In genomic region chr9:116976575-116977408, GRCm38 (mm10) we compare ENCODE assay signal across 11 mouse cellular contexts.
DNase-seq lines count a peak whose midpoint lies in the region; ATAC-seq and TF ChIP-seq lines count a peak whose summit lies in the region.
"Had no signal": no experiment of that assay in that cellular context is flagged by ENCODE, and none has a peak within 500 bp of the region (broad histone marks: within the 10 kb centered on the region; RNA-seq: fewer than 3 reads in every experiment).

No protein-coding gene starts in this region.

- TF ChIP-seq CTCF in hindbrain, postnatal 0 days (IDR thresholded peaks at IDR 0.05; ENCODE audit: low read depth): peak; percentile 28; the same call in 1 of the 2 replicates

- H3K27me3 ChIP-seq in hindbrain, postnatal 0 days (ENCODE audit: insufficient read depth, low read length): no peaks in the 10 kb centered on the region
- no peaks in the 10 kb centered on the region for H3K27me3 ChIP-seq in hindbrain, embryonic 16.5 days (replicated peaks; ENCODE audit: control insufficient read depth, insufficient read depth, low read length)
- no peaks in the 10 kb centered on the region for H3K27me3 ChIP-seq in midbrain, embryonic 10.5 days (ENCODE audit: low read depth, poor library complexity, severe bottlenecking)

- H3K4me1 ChIP-seq in hindbrain, postnatal 0 days (ENCODE audit: insufficient read depth, low read length): no peaks in the 10 kb centered on the region
- no peaks in the 10 kb centered on the region; the same call in 1 of the 2 replicates for H3K4me1 ChIP-seq in hindbrain, embryonic 16.5 days (ENCODE audit: control insufficient read depth, insufficient read depth, low read depth, low read length)
- H3K4me1 ChIP-seq in midbrain, embryonic 10.5 days: no peaks in the 10 kb centered on the region

- H3K9me3 ChIP-seq in hindbrain, postnatal 0 days (ENCODE audit: low read length): no peaks in the 10 kb centered on the region
- H3K9me3 ChIP-seq in hindbrain, embryonic 16.5 days (ENCODE audit: control insufficient read depth, low read length): no peaks in the 10 kb centered on the region
- no peaks in the 10 kb centered on the region for H3K9me3 ChIP-seq in midbrain, embryonic 10.5 days (replicated peaks)

- DNase-seq in hindbrain, postnatal 0 days (ENCODE audit: low spot score): no peak
- DNase-seq in right cerebral cortex, postnatal 10 days (ENCODE audit: low spot score in 2 of 2): peak; percentile 57 to 58
- no peak for DNase-seq in right cerebral cortex, adult 18-20 months
- peak; percentile 34 to 45 for DNase-seq in layer of hippocampus, postnatal 10 days (ENCODE audit: low spot score in 2 of 2)
- no peak for DNase-seq in cerebellum, postnatal 14 days
- DNase-seq in retina, embryonic 14.5 days (ENCODE audit: low spot score): no peak
- DNase-seq in midbrain, embryonic 10.5 days (ENCODE audit: low spot score): no peak
- DNase-seq: adrenal gland, adult 2 months; cerebellum, postnatal 10 days had no signal

- no peaks in the 10 kb centered on the region for H3K36me3 ChIP-seq in hindbrain, postnatal 0 days (ENCODE audit: insufficient read depth, low read length)
- no peaks in the 10 kb centered on the region for H3K36me3 ChIP-seq in hindbrain, embryonic 16.5 days (ENCODE audit: control insufficient read depth, insufficient read depth, low read length)
- H3K36me3 ChIP-seq in midbrain, embryonic 10.5 days: no peaks in the 10 kb centered on the region

- H3K4me3 ChIP-seq in hindbrain, postnatal 0 days (ENCODE audit: low read length): no peak overlapping the region
- no peak overlapping the region for H3K4me3 ChIP-seq in hindbrain, embryonic 16.5 days (ENCODE audit: low read length)
- no peak overlapping the region for H3K4me3 ChIP-seq in midbrain, embryonic 10.5 days

- whole genome bisulfite sequencing in hindbrain, postnatal 0 days: 82% methylated on average over 21 of the region's 21 CpGs
- WGBS in hindbrain, embryonic 16.5 days: 86% methylated on average over 21 of the region's 21 CpGs
- 90% methylated on average over 21 of the region's 21 CpGs for WGBS in midbrain, embryonic 10.5 days

- ATAC-seq in hindbrain, postnatal 0 days: no peak
- ATAC-seq in hindbrain, embryonic 16.5 days: no peak

- no peak overlapping the region for H3K4me2 ChIP-seq in hindbrain, postnatal 0 days (ENCODE audit: low read depth, low read length)
- H3K4me2 ChIP-seq in hindbrain, embryonic 16.5 days (ENCODE audit: low read length): no peak overlapping the region
- H3K4me2 ChIP-seq: midbrain, embryonic 11.5 days had no signal

- H3K27ac ChIP-seq in hindbrain, postnatal 0 days: no peak overlapping the region
- no peak overlapping the region for H3K27ac ChIP-seq in hindbrain, embryonic 16.5 days (ENCODE audit: low read depth, low read length)
- no peak overlapping the region for H3K27ac ChIP-seq in midbrain, embryonic 10.5 days (replicated peaks)

- no peak overlapping the region for H3K9ac ChIP-seq in hindbrain, postnatal 0 days (replicated peaks; ENCODE audit: low read length)
- no peak overlapping the region for H3K9ac ChIP-seq in hindbrain, embryonic 16.5 days (ENCODE audit: low read depth, low read length)

Comparison
In these comparisons a context has a peak if more than half of its experiments do, and no peak if none do; other contexts are left out.
1. DNase-seq: peak in right cerebral cortex, postnatal 10 days (2 of 2) and layer of hippocampus, postnatal 10 days (2 of 2); none in hindbrain, postnatal 0 days (single experiment), right cerebral cortex, adult 18-20 months (single experiment), cerebellum, postnatal 14 days (0 of 2), retina, embryonic 14.5 days (single experiment) and midbrain, embryonic 10.5 days (single experiment).